Mouse (Mus musculus) olfactory bulb, adult 2 months (tissue): ENCODE results near the gene Camta1. TPM values are rescaled to one million over a fixed set of nuclear protein-coding genes. Genes with fewer than 3 reads are reported as not detected.
"Not testable (repeated sequence)": the region's sequence is repeated elsewhere in the genome, so short reads cannot be mapped to it uniquely, and the experiment has no call there.

ENCODE experiments used
- H3K27ac ChIP-seq: fragments of 200-500 bp; 2 replicates; pipeline ENCODE4 v1.5.1; 2012; ENCODE audit warnings: low read depth, low read length; ENCODE audit not compliant: insufficient read depth
- H3K4me1 ChIP-seq: fragments of 200-500 bp; 2 replicates; pipeline ENCODE4 v1.6.1; 2012; ENCODE audit warnings: low read length; ENCODE audit not compliant: control insufficient read depth, insufficient read depth
- H3K4me3 ChIP-seq: fragments of 200-500 bp; 2 replicates; pipeline ENCODE4 v1.5.1; 2012; ENCODE audit warnings: mild to moderate bottlenecking, low read depth, low read length, moderate library complexity; ENCODE audit not compliant: insufficient read depth
- CTCF ChIP-seq: fragments of 200-500 bp; IDR thresholded peaks from 2 replicates; pipeline ENCODE4 v1.5.1; 2012; ENCODE audit warnings: low read depth, mild to moderate bottlenecking, low read length, moderate library complexity; ENCODE audit not compliant: insufficient read depth
- POLR2A ChIP-seq: fragments of 200-500 bp; IDR thresholded peaks from 2 replicates; pipeline ENCODE4 v1.6.1; 2012; ENCODE audit warnings: mild to moderate bottlenecking, low read depth, low read length, moderate library complexity; ENCODE audit not compliant: insufficient read depth
- WGBS: fragments of 180-500 bp; shearing (Covaris S2); methylation state at CpG from one replicate; pipeline ENCODE4 v1.1.7; 2018; 5-methylcytosine and 5-hydroxymethylcytosine counted together
- polyA plus RNA-seq: library from polyadenylated mRNA; stranded (reverse); fragments of >200 nt; gene quantifications from 2 replicates; pipeline ENCODE4 v1.2.4, GENCODE M21; 2012; ENCODE audit warnings: low replicate concordance; ENCODE audit not compliant: missing spikeins, insufficient read depth, insufficient read length

Camta1 gene
- polyA plus RNA-seq, 1 experiment: 363 TPM

- Histone ChIP-seq H3K4me3 (peak overlapping the region; percentile 16), H3K4me1 (peaks cover 18% of the 10 kb centered on the region), H3K27ac (peak overlapping the region; percentile 60)
- 85% methylated on average over 19 of the region's 19 CpGs for WGBS
- TF ChIP-seq POLR2A: no peak
Measured at GRCm38 (mm10) chr4:150910164-150910951, 951.3 kb downstream of the Camta1 start.

- WGBS: under 1% methylated on average over 55 of the region's 56 CpGs
- TF ChIP-seq CTCF: no peak
- TF ChIP-seq POLR2A: peak; percentile 90
- H3K4me1 ChIP-seq: peaks cover 18% of the 10 kb centered on the region
- H3K4me3 ChIP-seq: peak overlapping the region; percentile 79
- H3K27ac ChIP-seq: peak overlapping the region; percentile 60
Measured at GRCm38 (mm10) chr4:150909451-150910156, 952.1 kb downstream of the Camta1 start.

GRCm38 (mm10) chr4:150908512-150908911, 953.2 kb downstream of the Camta1 start:
- WGBS: 83% methylated on average over 5 of the region's 5 CpGs
- peaks cover 18% of the 10 kb centered on the region for H3K4me1 ChIP-seq
- not testable (repeated sequence) for H3K27ac ChIP-seq, H3K4me3 ChIP-seq

- no peak for TF ChIP-seq CTCF
- TF ChIP-seq POLR2A: no peak
- peaks cover 14% of the 10 kb centered on the region for H3K4me1 ChIP-seq
- no peak overlapping the region for H3K4me3 ChIP-seq
- no peak overlapping the region for H3K27ac ChIP-seq
- 85% methylated on average over 8 of the region's 8 CpGs for WGBS
Measured at GRCm38 (mm10) chr4:150907099-150907498, 954.6 kb downstream of the Camta1 start.

GRCm38 (mm10) chr4:150903091-150903742, 958.5 kb downstream of the Camta1 start:
- TF ChIP-seq CTCF: no peak
- TF ChIP-seq POLR2A: no peak
- Histone ChIP-seq H3K4me1 (peaks cover 7% of the 10 kb centered on the region; the same call in 1 of the 2 replicates), H3K27ac (no peak overlapping the region), H3K4me3 (no peak overlapping the region)
- 94% methylated on average over 14 of the region's 14 CpGs for whole genome bisulfite sequencing

GRCm38 (mm10) chr4:150902062-150902461, 959.6 kb downstream of the Camta1 start:
- 89% methylated on average over 12 of the region's 12 CpGs for WGBS
- H3K27ac ChIP-seq: no peak overlapping the region
- H3K4me3 ChIP-seq: no peak overlapping the region
- TF ChIP-seq POLR2A (no peak), CTCF (no peak)
- H3K4me1 ChIP-seq: peaks cover 3% of the 10 kb centered on the region; the same call in 1 of the 2 replicates

GRCm38 (mm10) chr4:150901651-150902050, 960.0 kb downstream of the Camta1 start:
- peaks cover 3% of the 10 kb centered on the region; the same call in 1 of the 2 replicates for H3K4me1 ChIP-seq
- no peak overlapping the region for H3K27ac ChIP-seq
- TF ChIP-seq POLR2A (no peak), CTCF (peak; percentile 68; the same call in 1 of the 2 replicates)
- whole genome bisulfite sequencing: 45% methylated on average over 9 of the region's 9 CpGs
- no peak overlapping the region for H3K4me3 ChIP-seq

DNA sequence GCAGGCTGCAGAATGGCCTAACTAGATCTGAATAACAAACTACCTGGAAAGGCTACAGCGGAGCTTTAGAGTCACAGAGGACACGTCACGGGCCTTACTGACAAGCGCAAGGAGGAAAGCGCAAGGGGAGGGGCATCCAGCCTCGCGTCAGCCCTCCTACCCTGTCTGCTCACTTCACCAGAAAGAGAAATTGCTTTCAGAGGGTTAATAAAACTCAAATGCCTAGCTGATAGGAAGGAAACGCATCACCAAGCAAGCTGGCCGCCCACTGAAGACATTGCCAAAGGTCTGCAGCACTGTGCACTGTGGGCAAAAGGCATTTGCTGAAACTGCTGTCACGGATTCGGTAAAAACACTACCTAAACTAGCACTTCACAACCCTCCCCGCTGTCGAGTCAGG, 961.2 kb downstream of the Camta1 start:
- TF ChIP-seq CTCF: no peak
- TF ChIP-seq POLR2A: no peak

GRCm38 (mm10) chr4:150898716-150899365, 962.8 kb downstream of the Camta1 start:
- 57% methylated on average over 13 of the region's 13 CpGs for WGBS
- TF ChIP-seq CTCF (peak; percentile 69), POLR2A (no peak)
- Histone ChIP-seq H3K4me3 (no peak overlapping the region), H3K27ac (no peak overlapping the region), H3K4me1 (peaks cover 3% of the 10 kb centered on the region; the same call in 1 of the 2 replicates)

More for the DNA sequence above, 961.2 kb downstream of the Camta1 start:
- Histone ChIP-seq H3K27ac (no peak overlapping the region), H3K4me1 (peaks cover 3% of the 10 kb centered on the region; the same call in 1 of the 2 replicates), H3K4me3 (no peak overlapping the region)
- 94% methylated on average over 13 of the region's 13 CpGs for WGBS
